Mouse (Mus musculus) forebrain, embryonic 12.5 days (tissue): ENCODE results near the gene Dhps. TPM values are rescaled to one million over a fixed set of nuclear protein-coding genes. Genes with fewer than 3 reads are reported as not detected.
"Not testable (repeated sequence)": the region's sequence is repeated elsewhere in the genome, so short reads cannot be mapped to it uniquely, and the experiment has no call there.

Experiments used
- ATAC-seq: fragments of 200-750 bp; cut with Nextera tagmentation; 2 replicates; pipeline ENCODE4 v1.8.0; 2017; ENCODE audit warnings: moderate TSS enrichment; ENCODE audit not compliant: low FRiP score
- H3K27ac ChIP-seq: fragments of 300-500 bp; sonication (generic); 2 replicates; pipeline ENCODE4 v1.5.1; 2016; ENCODE audit warnings: mild to moderate bottlenecking
- H3K27me3 ChIP-seq: fragments of 300-500 bp; sonication (generic); 2 replicates; pipeline ENCODE4 v1.6.1; 2016; ENCODE audit warnings: mild to moderate bottlenecking
- H3K36me3 ChIP-seq: fragments of 300-500 bp; sonication (generic); replicated peaks from 2 replicates; pipeline ENCODE4 v1.6.1; 2016; ENCODE audit warnings: mild to moderate bottlenecking
- H3K4me1 ChIP-seq: fragments of 300-500 bp; sonication (generic); 2 replicates; pipeline ENCODE4 v1.6.1; 2016
- H3K4me2 ChIP-seq: fragments of 300-500 bp; sonication (generic); 2 replicates; pipeline ENCODE4 v1.6.1; 2016; ENCODE audit warnings: mild to moderate bottlenecking, moderate library complexity
- H3K4me3 ChIP-seq: fragments of 300-500 bp; sonication (generic); replicated peaks from 2 replicates; pipeline ENCODE4 v1.5.1; 2016; ENCODE audit warnings: mild to moderate bottlenecking
- H3K9ac ChIP-seq: fragments of 300-500 bp; sonication (generic); 2 replicates; pipeline ENCODE4 v1.6.1; 2016; ENCODE audit warnings: mild to moderate bottlenecking
- H3K9me3 ChIP-seq: fragments of 300-500 bp; sonication (generic); 2 replicates; pipeline ENCODE4 v1.6.1; 2016
- WGBS: fragments of 180-500 bp; shearing (Covaris S2); methylation state at CpG from one replicate; pipeline ENCODE4 v1.1.7; 2016; 5-methylcytosine and 5-hydroxymethylcytosine counted together
- polyA plus RNA-seq: library from polyadenylated mRNA; unstranded; fragments of >200 nt; fragmentation: Nextera tagmentation; extraction: Ambion mirVana; gene quantifications from 2 replicates; pipeline ENCODE4 v1.2.1, GENCODE M21; 2016

Gene Dhps
- polyA plus RNA-seq, 1 experiment from 2014 or later, result 82.3 TPM

GRCm38 (mm10) chr8:85071041-85071440, 516 bp upstream of the Dhps start:
- H3K9ac ChIP-seq, result peak overlapping the region; percentile 82; the same call in 1 of the 2 replicates
- 0 out of 2 replicates have a peak overlapping the region, but pooled peaks have one; percentile 96 for H3K27ac ChIP-seq
- peak overlapping the region; percentile 92 for H3K4me3 ChIP-seq
- no peak for ATAC-seq
- H3K4me2 ChIP-seq, result peak overlapping the region; percentile 62
- no peaks in the 10 kb centered on the region for H3K9me3 ChIP-seq
- 88% methylated on average over 5 of the region's 5 CpGs for WGBS
- H3K36me3 ChIP-seq, result peaks cover 54% of the 10 kb centered on the region
- peaks cover 19% of the 10 kb centered on the region for H3K4me1 ChIP-seq
- no peaks in the 10 kb centered on the region for H3K27me3 ChIP-seq

GRCm38 (mm10) chr8:85072364-85072929, 890 bp downstream of the Dhps start:
- Histone ChIP-seq H3K27me3 (no peaks in the 10 kb centered on the region), H3K4me2 (peak overlapping the region; percentile 62), H3K4me3 (peak overlapping the region; percentile 92), H3K9me3 (no peaks in the 10 kb centered on the region), H3K36me3 (peaks cover 52% of the 10 kb centered on the region), H3K27ac (peak overlapping the region; percentile 96; the same call in 1 of the 2 replicates), H3K9ac (peak overlapping the region; percentile 82), H3K4me1 (peaks cover 19% of the 10 kb centered on the region)
- ATAC-seq, result no peak
- WGBS, result 40% methylated on average over 9 of the region's 9 CpGs

GRCm38 (mm10) chr8:85073041-85073612, 1.6 kb downstream of the Dhps start:
- H3K4me1 ChIP-seq, result peaks cover 19% of the 10 kb centered on the region
- no peak for ATAC-seq
- H3K9ac ChIP-seq, result no peak overlapping the region
- H3K4me2 ChIP-seq, result peak overlapping the region; percentile 62; the same call in 1 of the 2 replicates
- no peak overlapping the region for H3K4me3 ChIP-seq
- H3K27ac ChIP-seq, result no peak overlapping the region
- no peaks in the 10 kb centered on the region for H3K9me3 ChIP-seq
- H3K36me3 ChIP-seq, result peaks cover 49% of the 10 kb centered on the region
- WGBS, result 93% methylated on average over 15 of the region's 15 CpGs
- no peaks in the 10 kb centered on the region for H3K27me3 ChIP-seq

GRCm38 (mm10) chr8:85074167-85074566, 2.6 kb downstream of the Dhps start:
- H3K36me3 ChIP-seq, result peaks cover 50% of the 10 kb centered on the region

GRCm38 (mm10) chr8:85074617-85075016, 3.1 kb downstream of the Dhps start:
- Histone ChIP-seq H3K9ac (no peak overlapping the region), H3K4me3 (no peak overlapping the region), H3K9me3 (no peaks in the 10 kb centered on the region), H3K4me1 (peaks cover 23% of the 10 kb centered on the region), H3K36me3 (peaks cover 50% of the 10 kb centered on the region), H3K27me3 (no peaks in the 10 kb centered on the region), H3K27ac (no peak overlapping the region), H3K4me2 (no peak overlapping the region)
- ATAC-seq, result no peak
- 98% methylated on average over 10 of the region's 10 CpGs for WGBS

More at GRCm38 (mm10) chr8:85074167-85074566, 2.6 kb downstream of the Dhps start:
- ATAC-seq, result no peak
- 90% methylated on average over 10 of the region's 10 CpGs for WGBS
- Histone ChIP-seq H3K27me3 (no peaks in the 10 kb centered on the region), H3K27ac (no peak overlapping the region), H3K9me3 (no peaks in the 10 kb centered on the region), H3K4me2 (no peak overlapping the region), H3K9ac (no peak overlapping the region), H3K4me1 (peaks cover 19% of the 10 kb centered on the region), H3K4me3 (no peak overlapping the region)

- Histone ChIP-seq H3K9me3 (no peaks in the 10 kb centered on the region), H3K4me2 (no peak overlapping the region), H3K9ac (no peak overlapping the region), H3K27me3 (no peaks in the 10 kb centered on the region), H3K27ac (no peak overlapping the region), H3K4me3 (no peak overlapping the region), H3K36me3 (peaks cover 50% of the 10 kb centered on the region), H3K4me1 (peaks cover 24% of the 10 kb centered on the region)
- no peak for ATAC-seq
- 76% methylated on average over 9 of the region's 9 CpGs for WGBS
Measured at GRCm38 (mm10) chr8:85076001-85076400, 4.4 kb downstream of the Dhps start.

GRCm38 (mm10) chr8:85076993-85077392, 5.4 kb downstream of the Dhps start:
- Histone ChIP-seq H3K27ac (no peak overlapping the region), H3K27me3 (no peaks in the 10 kb centered on the region), H3K9ac (no peak overlapping the region), H3K9me3 (no peaks in the 10 kb centered on the region), H3K4me2 (no peak overlapping the region), H3K4me1 (peaks cover 32% of the 10 kb centered on the region), H3K36me3 (peaks cover 50% of the 10 kb centered on the region), H3K4me3 (no peak overlapping the region)
- ATAC-seq, result no peak
- 0% methylated on average over 2 of the region's 2 CpGs for WGBS

GRCm38 (mm10) chr8:85080214-85080531, 8.6 kb downstream of the Dhps start:
- Histone ChIP-seq H3K4me1 (peaks cover 41% of the 10 kb centered on the region), H3K4me3 (peak overlapping the region; percentile 70), H3K36me3 (peaks cover 30% of the 10 kb centered on the region), H3K27me3 (no peaks in the 10 kb centered on the region), H3K9me3 (no peaks in the 10 kb centered on the region), H3K27ac (peak overlapping the region; percentile 60; the same call in 1 of the 2 replicates), H3K9ac (peak overlapping the region; percentile 80), H3K4me2 (peak overlapping the region; percentile 95)
- WGBS, result 1% methylated on average over 25 of the region's 25 CpGs
- ATAC-seq, result no peak

GRCm38 (mm10) chr8:85080532-85081215, 9.1 kb downstream of the Dhps start, which contains the start of gene Wdr83os:
TSS of gene Wdr83os (plus strand) at chr8:85080740.
- ATAC-seq, result no peak
- no peaks in the 10 kb centered on the region for H3K27me3 ChIP-seq
- WGBS, result under 1% methylated on average over 30 of the region's 30 CpGs
- peak within 1 kb of the TSS; percentile 80 for H3K9ac ChIP-seq
- peaks cover 41% of the 10 kb centered on the region for H3K4me1 ChIP-seq
- no peaks in the 10 kb centered on the region for H3K9me3 ChIP-seq
- H3K27ac ChIP-seq, result peak within 1 kb of the TSS; percentile 60
- H3K36me3 ChIP-seq, result peaks cover 30% of the 10 kb centered on the region
- H3K4me3 ChIP-seq, result peak within 1 kb of the TSS; percentile 70
- H3K4me2 ChIP-seq, result peak within 1 kb of the TSS; percentile 95

- Histone ChIP-seq H3K4me1 (peaks cover 41% of the 10 kb centered on the region), H3K4me3 (peak within 1 kb of the TSS; percentile 70), H3K36me3 (peaks cover 27% of the 10 kb centered on the region), H3K9ac (peak within 1 kb of the TSS; percentile 80), H3K4me2 (peak within 1 kb of the TSS; percentile 95), H3K27me3 (no peaks in the 10 kb centered on the region), H3K27ac (peak within 1 kb of the TSS; percentile 60), H3K9me3 (no peaks in the 10 kb centered on the region)
- ATAC-seq, result peak; percentile 42; the same call in 1 of the 2 replicates
- 4% methylated on average over 9 of the region's 9 CpGs for WGBS
Measured at GRCm38 (mm10) chr8:85081216-85081555, 9.6 kb downstream of the Dhps start, which contains the start of gene Wdr83. TSS of gene Wdr83 (minus strand) at chr8:85081306.

GRCm38 (mm10) chr8:85082169-85082568, 10.6 kb downstream of the Dhps start:
- not testable (repeated sequence) for H3K9ac ChIP-seq, H3K4me3 ChIP-seq, H3K9me3 ChIP-seq, ATAC-seq, H3K27me3 ChIP-seq, H3K4me2 ChIP-seq, H3K27ac ChIP-seq
- 92% methylated on average over 4 of the region's 4 CpGs for WGBS
- peaks cover 28% of the 10 kb centered on the region for H3K36me3 ChIP-seq
- H3K4me1 ChIP-seq, result peaks cover 41% of the 10 kb centered on the region

GRCm38 (mm10) chr8:85083108-85083813, 11.7 kb downstream of the Dhps start, which contains the start of gene Man2b1:
TSS of gene Man2b1 (plus strand) at chr8:85083270.
- H3K4me2 ChIP-seq, result peak within 1 kb of the TSS; percentile 80
- ATAC-seq, result peak; percentile 80
- no peak within 1 kb of the TSS for H3K27ac ChIP-seq
- peaks cover 27% of the 10 kb centered on the region for H3K36me3 ChIP-seq
- peaks cover 41% of the 10 kb centered on the region for H3K4me1 ChIP-seq
- no peaks in the 10 kb centered on the region for H3K9me3 ChIP-seq
- under 1% methylated on average over 30 of the region's 30 CpGs for WGBS
- no peaks in the 10 kb centered on the region for H3K27me3 ChIP-seq
- peak within 1 kb of the TSS; percentile 72 for H3K9ac ChIP-seq
- H3K4me3 ChIP-seq, result peak within 1 kb of the TSS; percentile 60
